Mouse (Mus musculus) stomach, postnatal 0 days (tissue): Measurements from ENCODE around the gene Eif2d. TPM values are rescaled to one million over a fixed set of nuclear protein-coding genes. Genes with fewer than 3 reads are reported as not detected.
A peak's percentile ranks its signal among the peaks of the same experiment; 100 is the strongest.

ENCODE experiments used
- ATAC-seq: fragments of 200-750 bp; cut with Nextera tagmentation; 2 replicates; pipeline ENCODE4 v1.8.0; 2017; ENCODE audit not compliant: low FRiP score, low TSS enrichment
- DNase-seq: peaks from one replicate; pipeline ENCODE4 v3.0.0-alpha.2; 2016; ENCODE audit warnings: low spot score
- H3K27ac ChIP-seq: fragments of 300-500 bp; sonication (generic); replicated peaks from 2 replicates; pipeline ENCODE4 v1.5.1; 2014; ENCODE audit warnings: mild to moderate bottlenecking, control low read depth
- H3K27me3 ChIP-seq: fragments of 300-500 bp; sonication (generic); 2 replicates; pipeline ENCODE4 v1.6.1; 2014; ENCODE audit warnings: low read length; ENCODE audit not compliant: control insufficient read depth, insufficient read depth
- H3K36me3 ChIP-seq: fragments of 300-500 bp; sonication (generic); 2 replicates; pipeline ENCODE4 v1.6.1; 2014; ENCODE audit warnings: low read length, mixed read lengths; ENCODE audit not compliant: control insufficient read depth, insufficient read depth
- H3K4me1 ChIP-seq: fragments of 300-500 bp; sonication (generic); replicated peaks from 2 replicates; pipeline ENCODE4 v1.6.1; 2014; ENCODE audit warnings: antibody characterized with exemption; ENCODE audit not compliant: control insufficient read depth, insufficient read depth
- H3K4me2 ChIP-seq: fragments of 300-500 bp; sonication (generic); replicated peaks from 2 replicates; pipeline ENCODE4 v1.6.1; 2014; ENCODE audit warnings: low read depth, mild to moderate bottlenecking, control low read depth, moderate library complexity
- H3K4me3 ChIP-seq: fragments of 300-500 bp; sonication (generic); 2 replicates; pipeline ENCODE4 v1.5.1; 2014; ENCODE audit warnings: low read depth, low read length, control low read depth
- H3K9ac ChIP-seq: fragments of 300-500 bp; sonication (generic); 2 replicates; pipeline ENCODE4 v1.6.1; 2014; ENCODE audit warnings: mild to moderate bottlenecking, low read length, control low read depth, mixed read lengths
- H3K9me3 ChIP-seq: fragments of 300-500 bp; sonication (generic); 2 replicates; pipeline ENCODE4 v1.6.1; 2016; ENCODE audit warnings: low read length; ENCODE audit not compliant: control insufficient read depth
- CTCF ChIP-seq: IDR thresholded peaks from 2 replicates; pipeline ENCODE4 v1.5.1; 2016; ENCODE audit warnings: antibody characterized with exemption, low read depth, mild to moderate bottlenecking, moderate library complexity
- EP300 ChIP-seq: optimal IDR thresholded peaks from 2 replicates; pipeline ENCODE3; 2016; ENCODE audit warnings: antibody characterized with exemption
- WGBS: fragments of 180-500 bp; shearing (Covaris S2); extraction: QIAGEN DNeasy Blood & Tissue Kit; methylation state at CpG from one replicate; pipeline ENCODE4 v1.1.7; 2014; 5-methylcytosine and 5-hydroxymethylcytosine counted together
- polyA plus RNA-seq: library from polyadenylated mRNA; unstranded; fragments of >200 nt; fragmentation: Nextera tagmentation; extraction: Ambion mirVana; gene quantifications from 2 replicates; pipeline ENCODE4 v1.2.1, GENCODE M21; 2015

Gene Eif2d
- polyA plus RNA-seq, 1 experiment from 2014 or later, result 36.3 TPM

DNA sequence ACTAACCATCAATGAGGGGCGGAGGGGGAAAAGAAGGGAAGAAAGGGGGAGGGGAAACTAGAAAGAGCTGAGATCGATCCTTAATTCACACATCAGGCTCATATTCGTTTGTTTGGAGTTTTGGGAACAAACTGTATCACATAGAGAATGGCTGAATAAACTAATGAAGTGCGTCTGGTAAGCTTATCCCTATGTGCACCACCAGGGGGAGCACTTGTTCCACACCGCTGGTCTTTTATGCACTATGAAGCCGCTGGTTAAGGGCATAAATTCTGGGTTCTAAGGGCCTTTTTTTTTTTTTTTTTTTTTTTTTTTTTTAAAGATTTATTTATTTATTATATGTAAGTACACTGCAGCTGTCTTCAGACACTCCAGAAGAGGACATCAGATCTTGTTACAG is 37.0 kb upstream of the Eif2d start:
- 13% methylated on average over 6 of the region's 6 CpGs for WGBS
- no peaks in the 10 kb centered on the region for H3K9me3 ChIP-seq
- no peak for TF ChIP-seq EP300
- peak; percentile 88 for TF ChIP-seq CTCF
- peak; percentile 43; the same call in 1 of the 2 replicates for ATAC-seq
- H3K4me3 ChIP-seq, result no peak overlapping the region
- H3K27ac ChIP-seq, result no peak overlapping the region
- no peak overlapping the region for H3K4me2 ChIP-seq
- DNase-seq, result peak; percentile 78
- H3K4me1 ChIP-seq, result no peaks in the 10 kb centered on the region; the same call in 1 of the 2 replicates
- H3K27me3 ChIP-seq, result no peaks in the 10 kb centered on the region
- no peaks in the 10 kb centered on the region for H3K36me3 ChIP-seq
- H3K9ac ChIP-seq, result no peak overlapping the region

GRCm38 (mm10) chr1:131116430-131117011 is 36.5 kb upstream of the Eif2d start:
- Histone ChIP-seq H3K4me3 (no peak overlapping the region), H3K4me1 (no peaks in the 10 kb centered on the region; the same call in 1 of the 2 replicates), H3K4me2 (no peak overlapping the region), H3K27me3 (no peaks in the 10 kb centered on the region), H3K27ac (no peak overlapping the region), H3K9ac (no peak overlapping the region), H3K36me3 (no peaks in the 10 kb centered on the region), H3K9me3 (no peaks in the 10 kb centered on the region)
- DNase-seq (no peak), ATAC-seq (no peak)
- 73% methylated on average over 13 of the region's 13 CpGs for WGBS
- TF ChIP-seq EP300, result no peak
- no peak for TF ChIP-seq CTCF

GRCm38 (mm10) chr1:131118530-131118929 is 34.5 kb upstream of the Eif2d start:
- no peak overlapping the region for H3K4me3 ChIP-seq
- TF ChIP-seq EP300, result no peak
- TF ChIP-seq CTCF, result no peak
- H3K4me2 ChIP-seq, result no peak overlapping the region
- H3K4me1 ChIP-seq, result no peaks in the 10 kb centered on the region
- peak; percentile 53 for DNase-seq
- peak; percentile 79 for ATAC-seq
- no peaks in the 10 kb centered on the region for H3K36me3 ChIP-seq
- no peak overlapping the region for H3K9ac ChIP-seq
- H3K27me3 ChIP-seq, result no peaks in the 10 kb centered on the region
- 30% methylated on average over 10 of the region's 10 CpGs for WGBS
- no peaks in the 10 kb centered on the region for H3K9me3 ChIP-seq
- no peak overlapping the region for H3K27ac ChIP-seq

DNA sequence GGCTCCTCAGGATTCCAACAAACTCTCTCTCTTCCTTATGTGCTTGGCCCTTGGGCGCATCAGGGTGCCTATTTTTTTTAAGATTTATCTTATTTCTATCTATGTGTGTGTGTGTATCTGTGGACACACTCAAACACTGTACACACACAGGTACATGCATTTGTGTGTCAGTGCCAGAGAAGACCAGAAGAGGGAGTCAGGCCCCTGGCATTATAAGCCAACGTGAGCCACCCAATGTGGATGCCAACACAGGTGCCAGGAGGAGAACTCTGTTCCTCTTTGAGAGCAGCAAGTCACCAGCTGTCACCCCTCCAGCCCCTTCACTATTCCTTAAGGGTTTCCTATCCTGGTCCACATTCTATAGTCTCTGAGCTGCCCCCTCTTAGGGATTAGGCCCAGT is 34.0 kb upstream of the Eif2d start:
- Histone ChIP-seq H3K27ac (no peak overlapping the region), H3K9ac (no peak overlapping the region), H3K9me3 (no peaks in the 10 kb centered on the region), H3K4me1 (no peaks in the 10 kb centered on the region), H3K4me3 (no peak overlapping the region), H3K36me3 (no peaks in the 10 kb centered on the region), H3K4me2 (no peak overlapping the region), H3K27me3 (no peaks in the 10 kb centered on the region)
- DNase-seq, result peak; percentile 69
- TF ChIP-seq EP300, result no peak
- peak; percentile 75 for TF ChIP-seq CTCF
- 50% methylated on average over 2 of the region's 2 CpGs for WGBS
- ATAC-seq, result peak; percentile 70; the same call in 1 of the 2 replicates

DNA sequence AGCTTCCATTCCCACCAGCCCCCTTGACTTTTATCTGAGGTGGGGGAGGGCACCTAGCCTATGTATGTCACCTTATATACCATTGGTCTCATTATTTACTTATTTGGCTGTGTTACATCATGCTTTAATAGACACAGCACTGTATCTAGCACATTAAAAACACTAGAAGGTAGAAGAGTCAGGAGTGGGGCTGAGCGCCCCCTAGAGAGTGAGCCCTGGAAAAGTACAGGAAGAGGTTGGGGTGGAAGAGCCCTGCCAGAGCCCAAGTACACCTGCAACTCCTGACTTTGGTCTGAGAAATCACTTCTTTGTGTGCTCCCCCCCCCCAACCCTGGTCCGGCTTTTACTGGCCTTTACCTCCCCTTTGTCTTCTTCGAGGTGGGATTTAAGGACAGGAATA is 31.0 kb upstream of the Eif2d start:
- Histone ChIP-seq H3K36me3 (no peaks in the 10 kb centered on the region), H3K9ac (no peak overlapping the region), H3K27me3 (no peaks in the 10 kb centered on the region), H3K4me2 (no peak overlapping the region), H3K4me1 (no peaks in the 10 kb centered on the region), H3K27ac (no peak overlapping the region), H3K4me3 (no peak overlapping the region), H3K9me3 (no peaks in the 10 kb centered on the region)
- TF ChIP-seq CTCF (peak; percentile 61), EP300 (no peak)
- 51% methylated on average over 3 of the region's 3 CpGs for WGBS
- DNase-seq (peak; percentile 49), ATAC-seq (no peak)

DNA sequence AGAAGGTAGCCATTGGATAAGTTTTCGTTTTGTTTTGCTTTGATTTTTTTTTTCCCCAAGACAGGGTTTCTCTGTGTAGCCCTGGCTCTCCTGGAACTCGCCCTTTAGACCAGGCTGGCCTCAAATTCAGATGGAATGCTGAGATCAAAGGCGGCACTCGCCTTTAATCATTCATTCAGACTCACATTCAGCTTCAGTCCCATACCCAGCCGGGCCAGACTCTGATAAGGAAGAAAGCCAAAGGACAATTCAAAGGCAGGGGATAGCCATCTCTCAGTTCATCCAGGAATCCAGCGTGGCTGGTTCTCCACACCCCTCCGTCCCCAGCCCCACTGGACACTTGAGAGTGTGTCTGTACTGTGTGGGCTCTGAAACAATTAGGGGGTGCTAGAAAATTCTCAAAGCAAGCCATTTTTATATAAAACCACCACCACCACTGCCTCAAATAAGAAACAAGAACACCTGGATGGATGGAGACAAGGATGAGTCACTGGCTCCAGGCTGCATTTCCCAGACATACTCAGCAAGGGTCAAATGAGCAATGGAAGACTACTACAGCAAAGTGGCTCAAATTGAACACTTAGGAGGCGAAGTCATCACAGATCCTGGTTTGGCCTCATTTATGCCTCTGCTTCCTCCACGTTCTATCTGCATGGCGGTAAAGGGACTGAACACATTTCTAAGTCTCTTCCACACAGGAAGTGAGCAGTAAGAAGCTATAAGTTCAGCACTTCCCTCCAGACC is 29.3 kb upstream of the Eif2d start:
- no peak overlapping the region for H3K4me3 ChIP-seq
- no peaks in the 10 kb centered on the region for H3K36me3 ChIP-seq
- no peaks in the 10 kb centered on the region for H3K9me3 ChIP-seq
- TF ChIP-seq CTCF, result no peak
- no peak for TF ChIP-seq EP300
- H3K27me3 ChIP-seq, result no peaks in the 10 kb centered on the region
- no peak overlapping the region for H3K9ac ChIP-seq
- no peak overlapping the region for H3K4me2 ChIP-seq
- DNase-seq (no peak), ATAC-seq (no peak)
- no peak overlapping the region for H3K27ac ChIP-seq
- no peaks in the 10 kb centered on the region for H3K4me1 ChIP-seq
- WGBS, result 48% methylated on average over 10 of the region's 10 CpGs
